Mouse (Mus musculus) B cell, adult 2 months (primary cell): ENCODE data around the gene Runx2.
A peak's percentile ranks its signal among the peaks of the same experiment; 100 is the strongest.

Experiments used
- DNase-seq, 2 experiments: peaks; one replicate each; pipeline ENCODE4 v3.0.0; 2022

Gene Runx2

DNA sequence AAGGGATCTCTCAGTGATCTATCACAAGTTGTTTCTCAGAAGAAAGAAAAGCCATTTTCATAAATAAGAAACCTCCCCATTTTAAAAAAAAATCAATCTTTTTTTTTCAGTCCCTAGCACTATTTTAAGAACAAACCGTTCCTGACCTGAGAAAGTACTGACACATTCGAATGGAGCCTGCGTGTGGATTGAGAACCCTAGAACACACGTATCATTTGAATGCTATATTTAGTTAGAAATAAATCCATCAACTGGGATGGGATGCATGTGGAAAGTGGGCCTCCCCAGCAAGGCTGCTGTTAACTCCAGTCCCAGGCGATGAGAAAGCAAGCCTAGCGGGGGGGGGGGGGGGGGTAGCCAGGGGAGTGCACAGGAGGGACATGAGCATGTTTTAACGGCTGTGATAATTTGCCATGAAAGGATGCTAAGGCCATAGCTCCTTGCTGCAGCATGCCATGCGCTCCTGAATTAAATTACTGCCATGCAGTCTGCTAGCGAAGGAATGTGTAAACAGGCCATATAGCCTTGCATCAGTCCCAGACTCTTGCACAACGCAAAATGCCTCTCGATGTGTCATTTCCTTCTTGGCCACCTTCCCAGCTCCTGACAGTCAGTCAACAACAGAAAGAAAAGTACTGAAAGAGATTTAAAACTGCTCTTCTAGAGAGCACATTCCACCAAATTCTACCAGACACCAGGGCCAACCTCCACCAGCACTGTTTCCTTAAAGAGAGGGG, 104.9 kb downstream of the Runx2 start:
- no peak for DNase-seq

DNA sequence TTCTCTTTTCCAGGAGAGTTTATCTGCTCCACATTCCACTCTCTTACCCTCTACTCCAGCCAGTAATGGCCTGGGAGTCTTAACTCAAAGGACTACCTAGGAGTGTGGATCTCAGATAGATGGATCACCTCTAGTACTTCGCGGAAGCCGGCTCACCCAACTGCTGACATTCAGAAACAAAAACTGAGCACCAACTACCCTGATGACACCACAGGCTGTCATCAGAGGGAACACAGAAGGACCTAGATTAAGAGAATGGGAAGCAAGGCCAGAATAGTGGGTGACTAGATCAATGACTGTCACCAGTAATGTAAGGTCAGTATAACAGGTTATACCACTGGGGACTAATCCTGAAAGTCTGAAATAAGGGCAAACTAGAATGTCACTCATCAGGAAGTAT, 106.6 kb downstream of the Runx2 start:
- no peak for DNase-seq

- no peak for DNase-seq
Observed at GRCm38 (mm10) chr17:44706531-44706930, 108.1 kb downstream of the Runx2 start.

DNA sequence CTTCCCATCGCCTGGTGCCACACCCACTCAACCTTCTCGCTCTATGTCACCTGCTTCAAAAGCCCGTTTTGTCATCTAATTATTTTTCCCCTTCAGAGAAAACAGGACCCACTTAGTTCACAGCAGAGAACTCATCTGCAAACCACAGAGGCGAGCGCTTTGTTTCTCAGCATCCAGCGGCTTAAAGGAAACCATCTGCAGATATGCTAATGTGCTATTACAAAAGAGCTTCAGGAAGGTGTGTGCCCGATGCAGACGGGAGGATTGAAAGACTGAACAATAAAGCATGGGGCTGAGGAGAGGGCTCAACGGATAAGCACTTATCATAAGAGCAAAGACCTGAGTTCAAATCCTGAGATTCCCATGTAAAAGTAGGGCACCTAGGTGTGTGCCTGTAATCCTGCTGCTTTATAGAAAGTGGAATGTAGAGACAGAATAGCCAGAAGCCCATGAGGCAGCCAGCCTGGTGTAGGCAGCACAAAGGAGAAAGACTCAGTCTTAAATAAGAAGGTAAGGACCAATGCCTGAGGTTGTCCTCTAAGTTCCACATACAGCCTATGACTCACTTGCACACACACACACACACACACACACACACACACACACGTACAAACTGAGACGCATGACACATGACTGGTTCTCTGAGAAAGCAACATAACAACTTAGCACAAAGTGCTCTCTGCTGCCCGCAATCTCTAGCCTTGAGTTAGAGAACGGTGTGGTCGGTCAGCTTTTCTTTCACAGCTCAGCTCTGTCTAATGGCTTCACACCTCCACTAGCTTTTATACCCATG, 111.9 kb downstream of the Runx2 start:
- peak; percentile 2 to 3 for DNase-seq

DNA sequence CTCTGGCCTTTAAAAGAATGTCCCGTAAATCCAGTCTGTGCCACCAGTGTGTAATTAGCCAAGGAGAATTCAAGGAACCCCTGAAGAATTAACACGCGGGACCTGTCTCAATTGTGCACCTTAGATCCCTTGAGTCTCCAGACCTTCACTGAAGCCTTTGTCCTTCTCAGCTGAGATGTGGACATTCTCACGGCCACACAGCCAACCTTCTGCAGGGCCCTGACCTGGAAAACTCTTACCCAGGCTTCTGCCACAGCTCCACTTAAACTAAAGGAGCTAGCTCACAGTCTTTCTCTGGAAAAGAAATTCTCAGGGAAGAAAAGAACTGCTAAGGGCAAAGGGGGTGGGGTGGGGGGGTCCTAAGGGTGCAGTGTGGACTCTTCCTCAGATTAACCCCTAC, 113.1 kb downstream of the Runx2 start:
- DNase-seq = no peak

DNA sequence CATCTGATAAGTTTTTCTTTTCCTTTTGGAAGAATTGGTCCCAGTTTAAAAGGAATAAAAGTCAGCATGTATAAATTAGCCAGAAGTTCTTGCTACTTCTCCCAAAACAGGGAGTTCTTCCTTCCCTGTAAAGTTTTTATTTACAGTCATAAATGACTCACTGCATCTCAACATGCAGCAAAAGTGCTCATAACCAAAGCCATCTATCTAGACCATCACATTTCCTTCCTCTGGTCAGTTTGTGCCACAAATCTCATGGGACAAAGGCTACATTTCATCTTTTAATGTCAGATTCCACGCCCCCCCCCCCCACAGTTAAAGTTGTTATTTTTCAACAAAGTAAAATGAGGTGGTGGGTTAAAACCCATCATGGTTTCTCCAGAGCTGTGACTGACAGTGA, 114.3 kb downstream of the Runx2 start:
- no peak for DNase-seq

DNA sequence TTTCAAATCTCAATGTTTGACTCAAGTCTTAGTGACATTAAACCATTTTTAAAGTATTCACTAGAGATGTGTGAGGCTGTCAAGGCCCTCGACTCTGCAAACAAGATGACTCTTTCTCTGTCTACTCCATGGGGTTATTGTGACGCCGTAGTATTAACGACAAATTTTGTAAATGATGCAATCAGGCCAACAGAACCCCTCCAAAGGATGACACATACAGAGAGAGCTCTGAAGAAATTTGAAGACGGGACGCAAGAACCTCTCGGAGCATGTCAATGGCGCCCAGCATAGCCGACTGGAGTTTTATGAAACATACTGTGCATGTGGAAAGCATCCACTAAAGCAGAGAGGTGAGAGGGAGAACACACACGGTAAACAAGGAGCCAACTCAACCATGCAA, 117.5 kb downstream of the Runx2 start:
- DNase-seq = no peak

- no peak for DNase-seq
Observed at GRCm38 (mm10) chr17:44693552-44693951, 121.0 kb downstream of the Runx2 start.

- DNase-seq = no peak
Observed at GRCm38 (mm10) chr17:44691517-44691916, 123.1 kb downstream of the Runx2 start.

DNA sequence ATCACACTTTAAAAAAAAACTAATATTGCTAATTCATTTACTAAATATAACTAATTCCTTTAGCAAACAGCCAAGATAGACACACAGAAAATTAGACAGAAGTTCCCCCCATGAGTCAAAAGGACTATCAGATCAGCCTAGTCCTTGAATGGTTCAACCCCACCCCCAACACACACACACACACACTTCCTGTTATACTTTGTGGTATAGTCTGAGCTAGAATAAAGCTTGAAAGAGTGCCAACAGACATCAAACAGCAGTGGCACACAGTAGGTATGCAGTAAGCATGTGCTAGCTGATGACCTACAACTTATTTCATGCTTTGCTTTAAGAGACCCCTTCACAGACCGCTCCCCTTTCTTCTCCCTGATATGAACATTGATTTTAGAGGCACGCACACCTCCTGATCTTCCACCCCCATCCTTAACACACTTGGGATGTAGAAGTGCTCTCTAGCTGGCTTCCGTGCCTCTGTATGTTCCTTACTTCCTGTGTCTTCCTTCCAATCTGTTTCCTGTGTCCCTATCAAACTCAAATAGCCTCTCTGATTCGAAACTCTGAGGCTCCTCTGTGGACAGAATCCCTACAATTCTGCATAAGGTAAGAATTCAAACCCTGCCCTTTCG, 124.1 kb downstream of the Runx2 start:
- peak in 1 of 2 experiments; percentile 7 for DNase-seq

GRCm38 (mm10) chr17:44688306-44688705, 126.3 kb downstream of the Runx2 start:
- DNase-seq = no peak

DNA sequence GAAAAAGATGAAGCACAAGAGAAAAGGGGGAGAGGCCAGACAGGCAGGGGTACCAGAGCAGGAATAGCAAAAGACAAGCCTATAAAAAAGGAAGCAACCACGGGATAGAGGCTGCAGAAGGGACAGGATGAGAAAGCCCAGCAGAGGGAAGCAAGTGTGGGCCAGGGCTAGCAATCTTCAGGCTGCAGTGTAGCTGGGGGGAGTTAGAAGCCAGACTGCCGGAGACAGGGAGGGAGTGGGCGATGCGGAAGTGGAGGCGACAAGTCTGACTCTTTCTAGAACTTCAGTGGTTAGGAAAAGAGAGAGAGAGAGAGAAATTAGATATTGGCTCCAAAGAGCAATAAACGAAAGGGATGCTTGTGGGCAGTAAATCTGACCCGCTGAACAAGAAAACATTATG, 129.1 kb downstream of the Runx2 start:
- DNase-seq = no peak

DNA sequence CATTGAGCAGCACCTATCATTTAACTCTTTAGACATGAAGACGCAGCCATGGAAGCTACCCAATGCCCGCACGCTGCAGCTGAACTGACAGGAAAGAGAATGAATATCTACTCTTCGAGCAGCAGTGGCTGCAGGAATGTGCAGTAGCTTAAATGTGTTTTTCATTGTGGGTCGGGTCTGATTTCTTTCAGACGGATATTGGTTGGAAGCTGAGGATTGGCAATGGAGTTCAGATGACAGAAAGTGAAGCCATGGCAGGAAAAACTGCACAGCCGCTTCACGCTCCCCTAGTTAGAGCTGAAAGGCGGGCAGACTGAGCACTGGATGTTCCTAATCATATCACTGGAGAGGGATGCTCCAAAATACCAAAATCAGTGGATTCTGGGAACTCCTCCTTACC, 131.6 kb downstream of the Runx2 start:
- DNase-seq = no peak

DNA sequence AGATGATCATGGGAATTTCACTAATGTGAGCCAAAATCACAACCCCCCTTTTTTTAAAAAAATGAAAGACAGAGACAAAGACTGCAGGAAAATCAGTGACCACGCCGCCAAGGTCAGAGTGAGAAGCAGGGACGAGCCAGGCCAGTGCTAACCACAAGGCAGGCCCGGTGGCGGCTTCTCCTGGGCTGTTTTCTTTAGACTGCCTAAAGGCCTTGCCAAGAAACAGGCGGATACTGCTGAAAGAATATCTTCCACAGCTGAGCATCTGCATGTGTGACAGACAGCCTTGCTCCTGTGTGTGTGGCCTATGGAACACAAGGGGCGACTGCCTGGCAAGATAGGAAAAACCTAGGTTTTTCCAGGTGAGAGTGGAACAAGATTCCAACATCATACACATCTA, 136.8 kb downstream of the Runx2 start:
- no peak for DNase-seq

DNA sequence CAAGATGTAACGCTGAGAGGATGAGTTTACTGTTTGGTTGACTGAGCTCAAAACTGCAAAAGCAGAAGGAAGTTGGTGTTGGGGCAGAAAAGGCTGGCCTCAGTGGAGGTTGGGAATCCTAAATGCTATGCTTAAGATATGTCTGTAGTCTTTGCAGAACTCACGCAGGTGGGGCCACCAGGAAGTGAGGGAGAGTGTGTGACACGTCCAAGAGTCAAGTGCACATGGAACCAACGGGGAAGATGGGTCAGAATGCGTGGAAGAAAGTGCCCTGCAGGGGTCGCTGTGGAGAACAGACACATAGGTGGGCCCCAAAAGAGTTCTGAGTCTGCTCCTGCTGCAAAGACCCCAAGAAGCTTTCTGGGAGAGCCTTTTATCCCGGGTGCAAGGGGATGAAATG, 141.8 kb downstream of the Runx2 start:
- peak; percentile 65 to 69 for DNase-seq

DNA sequence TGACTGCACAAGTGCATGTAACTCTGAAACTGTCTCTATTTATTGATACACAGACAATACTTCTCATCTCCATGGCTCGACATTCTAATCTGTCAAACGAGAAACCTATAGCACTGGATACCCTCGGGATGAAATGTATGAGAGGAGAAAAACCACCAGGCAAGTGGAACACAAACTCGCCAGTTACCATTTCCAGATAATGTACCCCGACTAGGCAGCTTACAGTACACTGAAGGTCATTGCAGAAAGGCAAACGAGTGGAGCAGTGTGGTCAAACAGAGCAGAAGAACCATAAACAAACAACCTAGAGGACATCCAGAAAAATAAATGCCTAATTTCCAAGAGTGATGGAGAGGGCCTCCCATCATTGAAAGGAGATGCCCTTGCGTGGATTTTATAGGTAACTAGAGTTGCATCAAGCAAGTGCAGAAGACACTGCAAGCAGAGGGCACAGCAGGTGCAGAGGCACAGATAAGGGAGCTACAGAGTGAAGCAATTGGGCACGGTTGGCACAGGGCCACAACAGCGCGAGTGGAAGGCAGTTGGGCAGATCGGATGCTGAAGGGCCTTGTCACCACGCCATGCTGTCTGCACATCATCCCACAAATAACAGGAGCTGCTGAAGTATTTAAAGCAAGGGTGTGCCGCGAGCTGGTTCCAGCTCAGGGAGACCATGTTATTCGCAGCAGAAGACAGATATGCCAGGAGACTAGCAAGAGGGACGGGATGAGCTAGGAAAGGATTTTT, 142.5 kb downstream of the Runx2 start:
- DNase-seq = peak; percentile 15 to 21

DNA sequence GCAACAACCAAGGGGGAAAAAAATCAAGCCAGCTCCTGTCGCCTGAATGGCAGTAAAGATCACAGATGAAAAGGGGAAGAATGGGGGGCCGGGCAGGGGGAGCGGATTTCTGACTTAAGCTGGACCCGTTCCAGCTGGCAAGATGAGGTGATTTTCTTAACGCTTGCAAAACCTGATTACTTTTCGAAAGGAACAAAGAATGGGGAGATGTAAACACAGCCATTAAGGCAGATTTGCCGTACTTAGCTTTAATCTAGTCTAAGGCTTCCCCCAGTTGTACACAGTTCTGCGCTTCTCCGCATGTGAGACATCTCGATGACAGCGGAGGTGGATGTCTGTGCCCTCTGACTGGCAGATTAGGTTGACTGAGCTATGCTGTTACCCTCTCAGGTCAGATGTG, 144.6 kb downstream of the Runx2 start:
- no peak for DNase-seq

DNA sequence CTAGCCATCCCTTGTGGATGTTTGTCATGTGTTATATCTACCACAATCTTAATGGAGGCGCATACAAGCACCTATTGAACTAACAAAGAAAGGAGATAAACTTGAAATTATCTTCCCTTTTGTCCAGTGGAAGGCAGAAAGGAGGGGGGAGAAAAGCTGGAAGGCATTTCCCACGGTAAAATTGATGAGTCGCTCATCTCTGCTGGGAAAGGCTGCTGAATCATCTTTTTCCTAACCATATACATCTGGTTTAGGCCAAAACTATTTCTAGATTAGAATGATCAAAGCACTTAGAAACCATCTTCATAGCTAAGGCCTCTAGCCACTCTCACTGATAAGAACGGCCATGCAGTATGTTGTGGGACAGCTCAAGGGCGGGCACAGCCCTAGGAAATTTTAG, 147.3 kb downstream of the Runx2 start:
- DNase-seq = no peak

GRCm38 (mm10) chr17:44663872-44664271, 150.7 kb downstream of the Runx2 start:
- DNase-seq = no peak

- DNase-seq = no peak
Observed at GRCm38 (mm10) chr17:44663208-44663607, 151.4 kb downstream of the Runx2 start.

GRCm38 (mm10) chr17:44662080-44662706, 152.4 kb downstream of the Runx2 start:
- no peak for DNase-seq

- no peak for DNase-seq
Observed at GRCm38 (mm10) chr17:44660121-44660806, 154.3 kb downstream of the Runx2 start.
